Mouse (Mus musculus) hematopoietic stem cell, adult 5-6 weeks (primary cell): ENCODE measurements around the gene Samd1. TPM values are rescaled to one million over a fixed set of nuclear protein-coding genes. Genes with fewer than 3 reads are reported as not detected.
A peak's percentile ranks its signal among the peaks of the same experiment; 100 is the strongest.

Source experiments
- ATAC-seq, 2 experiments: fragments of 125-278 bp in 1 of 2; replicated peaks in 1 of 2; 2 replicates each; pipeline ENCODE4 v1.8.0; 2016 to 2017; ENCODE audit warnings: inconsistent platforms in 2 of 2, mild to moderate bottlenecking in 2 of 2, moderate number of reproducible peaks in 2 of 2, low read depth in 1 of 2, moderate TSS enrichment in 1 of 2; ENCODE audit not compliant: low FRiP score in 2 of 2, poor library complexity in 2 of 2, severe bottlenecking in 2 of 2, insufficient read depth in 1 of 2, low TSS enrichment in 1 of 2
- total RNA-seq: library from RNA; stranded (forward); fragments of 172-1452, 232-1000 nt; gene quantifications from 2 replicates; pipeline ENCODE4 v1.2.3, GENCODE M21; 2017

Gene Samd1
- total RNA-seq, 1 experiment from 2014 or later: 53.4 TPM

DNA sequence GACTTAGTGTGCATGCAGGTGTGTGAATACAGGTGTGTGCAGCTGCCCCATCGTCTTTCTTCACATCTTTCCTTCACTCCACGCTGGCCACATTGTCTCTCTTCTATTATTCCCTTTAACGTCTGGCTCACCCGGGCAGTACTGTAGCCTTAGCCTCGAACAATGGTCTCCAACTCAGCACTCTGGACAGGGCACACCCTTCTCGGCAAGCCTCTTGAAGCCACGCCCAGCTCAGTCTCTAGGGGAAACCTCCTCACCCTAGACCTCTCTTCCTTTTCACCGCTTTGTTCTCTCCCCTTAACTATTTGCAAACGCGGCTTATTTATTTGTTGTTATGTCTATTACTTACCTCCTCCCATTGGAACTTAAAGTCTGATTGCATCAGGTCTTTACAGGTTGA lies 30.0 kb downstream of the Samd1 start:
- ATAC-seq: peak; percentile 29 to 54; a peak in 3 of 4 replicates

DNA sequence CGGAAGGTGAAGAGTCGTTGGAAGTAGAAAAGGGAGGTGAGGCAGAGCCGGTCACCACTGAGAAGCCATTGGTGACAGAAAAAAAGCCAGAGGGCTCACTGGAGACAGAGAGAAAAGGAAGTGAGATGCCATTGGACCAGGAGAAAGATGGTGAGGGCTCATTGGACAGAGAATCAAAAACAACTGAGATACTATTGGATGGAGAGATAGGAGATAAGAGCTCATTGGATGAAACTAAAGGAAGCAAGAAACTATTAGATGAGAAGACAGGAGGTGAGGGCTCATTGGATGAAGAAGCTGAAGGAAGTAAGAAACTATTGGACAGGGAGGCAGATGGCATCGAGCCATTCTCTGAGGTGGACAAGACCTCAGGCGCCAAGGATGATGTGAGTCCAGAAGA lies 31.8 kb downstream of the Samd1 start:
- no peak for ATAC-seq

DNA sequence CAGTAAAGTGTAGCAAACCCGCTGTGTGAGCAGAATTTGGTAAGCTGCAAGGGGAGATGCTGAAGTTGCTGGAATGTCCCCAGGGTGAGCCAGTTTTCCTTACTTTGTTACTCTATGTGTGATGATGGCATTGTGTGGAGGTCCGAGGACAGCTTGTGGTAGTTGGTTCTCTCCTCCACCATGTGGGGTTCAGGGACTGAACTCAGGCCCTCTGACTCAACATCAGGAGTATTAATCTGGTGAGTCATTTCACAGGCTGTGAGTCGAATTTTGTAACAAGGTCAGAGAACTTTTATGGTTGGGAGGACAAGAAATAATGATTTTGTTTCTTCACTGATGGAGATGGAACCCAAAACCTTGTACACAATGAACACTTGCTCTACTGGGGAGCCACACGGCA lies 35.3 kb downstream of the Samd1 start:
- no peak for ATAC-seq

DNA sequence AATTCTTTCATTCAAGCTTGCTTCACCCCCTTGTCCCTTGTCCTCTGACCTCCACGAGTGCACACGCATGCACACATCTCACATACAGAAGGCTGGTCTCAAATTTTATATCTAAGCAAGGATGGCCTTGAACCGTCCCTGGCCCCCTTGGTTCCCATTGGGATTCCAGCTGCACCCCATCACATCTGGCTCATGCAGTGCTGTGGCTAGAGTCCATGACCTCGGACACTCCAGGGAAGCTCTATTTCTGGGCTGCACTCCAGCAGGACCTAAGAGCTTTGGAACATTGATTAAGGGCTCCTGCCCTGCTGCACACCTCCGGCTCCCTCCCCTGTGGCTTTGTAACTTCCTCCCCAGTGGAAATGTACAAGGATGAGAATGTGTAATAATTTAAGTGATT lies 40.5 kb downstream of the Samd1 start:
- ATAC-seq: no peak

DNA sequence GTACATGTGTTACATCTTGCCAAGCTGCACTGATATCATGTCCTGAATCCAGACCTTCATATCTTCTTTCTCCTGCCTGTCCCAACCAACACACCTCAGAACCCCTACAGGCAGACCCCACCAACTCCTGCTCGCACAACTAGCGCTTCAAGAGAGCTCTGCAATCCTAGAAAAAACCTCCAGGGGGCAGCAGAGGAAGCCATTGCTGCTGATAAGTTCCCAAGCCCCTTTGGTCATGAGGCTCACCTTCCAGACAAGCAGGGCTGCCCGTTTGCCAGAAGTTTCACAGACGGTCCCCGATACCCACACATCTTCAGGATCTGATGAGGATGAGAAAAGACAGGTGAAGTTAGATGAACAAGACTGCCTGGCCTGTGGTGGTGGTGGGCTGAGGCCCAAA lies 41.6 kb downstream of the Samd1 start:
- peak; percentile 47 to 56; a peak in 3 of 4 replicates for ATAC-seq

DNA sequence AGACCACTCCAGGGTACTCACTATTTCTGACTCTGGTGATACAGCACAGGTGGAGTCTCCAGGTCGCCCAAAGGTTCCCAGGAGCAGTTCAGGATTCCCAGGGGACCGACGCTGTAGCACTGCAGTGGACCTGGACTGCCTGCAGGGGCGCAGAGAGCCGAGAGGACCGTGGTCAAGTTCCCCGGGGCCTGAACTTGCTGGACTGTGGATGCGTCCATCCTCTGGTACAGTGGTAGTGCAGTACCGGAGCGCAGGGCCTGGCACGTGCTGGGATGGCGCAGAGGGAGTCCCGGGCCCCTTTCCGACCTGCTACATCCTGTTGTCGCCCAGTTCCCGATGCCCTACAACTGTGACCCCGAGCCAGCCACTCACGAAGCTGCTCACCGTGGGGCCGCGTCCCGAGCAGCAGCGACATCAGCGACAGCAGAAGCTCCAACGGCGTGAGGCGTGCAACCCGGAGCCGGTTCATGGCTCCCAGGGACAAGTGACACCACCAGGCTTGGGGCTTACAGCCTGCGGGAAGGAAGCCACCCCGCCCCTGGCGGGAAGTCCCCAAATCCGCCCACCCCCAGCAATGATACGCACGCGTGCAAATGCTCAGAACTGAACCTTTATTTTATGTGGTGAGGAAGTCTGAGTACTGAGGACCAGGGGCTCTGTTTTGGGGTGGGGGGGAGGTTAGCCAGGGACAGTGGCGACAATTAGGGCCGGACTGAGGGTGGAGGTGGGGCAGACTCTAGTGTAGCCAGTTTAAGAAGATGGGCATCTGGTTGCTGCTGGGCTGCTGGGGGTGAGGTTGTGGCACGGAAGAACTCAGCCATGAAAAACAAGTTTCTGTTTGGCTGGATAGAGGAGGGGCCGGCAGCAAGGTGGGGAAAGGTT lies 44.8 kb downstream of the Samd1 start, which contains the start of gene Il27ra:
TSS of gene Il27ra (minus strand) at position 524 of the 882 bp plus-strand sequence.
- peak; percentile 67 to 71 for ATAC-seq

DNA sequence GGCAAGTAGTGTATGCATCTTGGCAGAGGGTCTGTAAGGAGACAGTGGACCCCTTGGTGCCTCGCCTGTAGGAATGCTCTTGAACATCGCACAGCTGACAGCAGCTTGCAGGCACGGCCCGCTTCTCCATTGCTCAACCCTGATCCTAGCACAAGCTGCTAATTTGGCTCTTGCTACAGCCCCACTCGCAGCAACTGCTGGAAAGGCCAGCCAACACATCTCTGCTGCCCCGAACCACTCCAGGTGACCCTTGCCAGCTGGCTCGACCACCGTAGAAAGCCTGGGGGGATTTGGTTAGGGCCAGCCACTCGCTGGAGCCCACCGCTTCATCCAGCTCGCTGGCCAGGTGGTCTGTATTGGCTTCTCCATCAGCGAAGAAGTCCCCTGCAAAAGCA lies 45.5 kb downstream of the Samd1 start:
- 0 out of 4 replicates have a peak, but pooled peaks of 1 of the 2 experiments have one; percentile 5 for ATAC-seq

DNA sequence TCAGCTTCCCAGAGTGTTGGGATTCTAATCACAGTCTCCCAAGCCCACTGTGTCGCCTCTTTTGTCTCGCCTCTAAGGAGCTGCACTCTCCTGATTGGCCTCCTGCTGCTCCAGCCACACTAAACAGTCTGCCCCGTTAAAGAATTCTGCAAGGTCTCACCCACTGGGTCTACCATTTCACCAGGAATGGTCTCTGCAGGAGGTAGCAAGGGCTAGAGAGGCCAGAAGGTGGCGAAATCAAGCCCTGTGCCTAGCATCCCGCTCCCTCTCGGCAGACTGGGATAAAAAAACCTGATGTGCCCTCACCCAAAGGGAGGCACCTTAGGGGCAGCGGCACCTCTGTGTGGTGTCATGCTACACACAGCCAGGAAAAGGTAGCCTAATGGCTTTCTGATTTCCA lies 46.6 kb downstream of the Samd1 start:
- no peak for ATAC-seq

DNA sequence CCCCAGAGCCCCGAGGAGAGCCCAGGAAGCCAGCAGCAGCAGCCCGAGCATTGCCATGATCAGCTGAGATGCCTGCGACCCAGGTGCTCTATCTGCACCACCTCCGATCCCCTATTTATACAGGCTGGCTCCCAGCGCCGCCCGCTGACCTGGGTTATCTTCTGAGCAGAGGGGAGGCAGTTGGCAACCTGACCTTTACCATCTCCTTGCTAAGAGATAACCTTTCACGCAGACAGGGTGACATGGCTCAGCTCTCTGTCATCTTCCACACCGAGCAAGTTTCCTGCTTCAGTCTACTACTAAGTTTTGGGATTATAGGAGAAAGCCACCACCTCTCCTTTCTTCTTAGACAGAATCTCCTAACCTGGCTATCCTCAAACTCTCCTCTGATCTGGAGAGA lies 47.4 kb downstream of the Samd1 start, which contains the start of gene Rln3:
TSS of gene Rln3 (minus strand) at position 101 of the 400 bp plus-strand sequence.
- ATAC-seq: no peak

DNA sequence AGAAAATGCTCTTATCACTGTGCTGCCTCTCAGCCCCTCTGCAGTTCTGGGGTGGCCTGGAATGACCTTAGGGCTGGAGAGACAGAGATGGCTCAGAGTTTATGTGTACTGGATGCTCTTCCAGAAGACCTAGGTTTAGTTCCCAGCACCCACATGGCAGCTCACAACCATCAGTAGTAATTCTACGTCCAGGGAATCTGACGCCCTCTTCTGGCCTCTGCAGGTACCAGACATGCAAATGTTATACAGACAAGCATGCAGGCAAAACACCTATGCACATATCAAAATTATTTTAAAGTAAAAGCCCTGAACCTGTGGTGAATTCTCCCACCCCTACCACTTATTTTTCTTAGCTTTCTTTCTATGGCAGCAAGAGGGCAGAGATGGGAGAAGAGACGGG lies 49.0 kb downstream of the Samd1 start:
- no peak for ATAC-seq

DNA sequence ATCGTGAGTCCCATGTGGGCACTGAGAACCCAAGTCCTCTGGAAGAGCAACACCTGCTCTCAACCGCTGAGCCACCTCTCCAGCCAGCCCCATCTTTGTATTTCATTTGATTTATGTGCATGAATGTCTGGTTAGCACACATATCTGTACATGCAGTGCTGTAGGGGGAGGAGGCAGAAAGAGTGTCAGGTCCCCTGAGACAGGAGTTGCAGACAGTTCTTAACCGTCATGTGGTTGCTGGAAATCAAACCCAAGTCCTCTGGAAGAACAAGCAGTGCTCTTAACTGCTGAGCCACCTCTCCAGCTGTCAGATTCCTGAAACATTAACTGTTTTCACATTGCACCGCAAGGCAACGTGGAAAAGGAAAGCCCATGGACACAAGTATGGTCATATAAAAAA lies 50.7 kb downstream of the Samd1 start:
- ATAC-seq: no peak

Other genes starting within 250 kb of the Samd1 start
- gene Adgrl1, start 97.6 kb upstream of the Samd1 start, total RNA-seq: 4.2 and 5.0 TPM in 2 replicates
- 0.30 TPM in 1 of 2 replicates, not detected in the other for gene Gm10644, start 42.5 kb upstream of the Samd1 start, total RNA-seq
- gene Asf1b, start 42.2 kb upstream of the Samd1 start, total RNA-seq: 22.3 and 22.5 TPM in 2 replicates
- gene Prkaca, start 24.7 kb upstream of the Samd1 start, total RNA-seq: 24.0 and 27.6 TPM in 2 replicates
- 0.31 and 1.1 TPM in 2 replicates for gene 1700067K01Rik, start 3.8 kb downstream of the Samd1 start, total RNA-seq
- gene 2210011C24Rik, start 14.5 kb downstream of the Samd1 start, total RNA-seq: not detected in 2 replicates
- gene Palm3, start 23.8 kb downstream of the Samd1 start, total RNA-seq: 0.31 TPM in 1 of 2 replicates, not detected in the other
- gene Il27ra, start 44.9 kb downstream of the Samd1 start, total RNA-seq: 14.8 and 19.4 TPM in 2 replicates
- not detected in 2 replicates for gene Rln3, start 47.3 kb downstream of the Samd1 start, total RNA-seq
- 2.5 and 3.6 TPM in 2 replicates for gene Gm10643, start 67.5 kb downstream of the Samd1 start, total RNA-seq
- 2.3 and 5.3 TPM in 2 replicates for gene Rfx1, start 69.2 kb downstream of the Samd1 start, total RNA-seq
- 21.0 and 23.1 TPM in 2 replicates for gene Dcaf15, start 107.1 kb downstream of the Samd1 start, total RNA-seq
- gene Podnl1, start 128.3 kb downstream of the Samd1 start, total RNA-seq: 1.4 and 2.7 TPM in 2 replicates
- 5.8 and 7.0 TPM in 2 replicates for gene Cc2d1a, start 150.3 kb downstream of the Samd1 start, total RNA-seq
- 2.7 and 3.8 TPM in 2 replicates for gene 4930432K21Rik, start 150.4 kb downstream of the Samd1 start, total RNA-seq
- not detected in 2 replicates for gene Nanos3, start 187.5 kb downstream of the Samd1 start, total RNA-seq
- gene Zswim4, start 239.4 kb downstream of the Samd1 start, total RNA-seq: 6.8 and 13.4 TPM in 2 replicates